Mouse (Mus musculus): ENCODE results near the gene Chic2.

Chic2 gene

DNA sequence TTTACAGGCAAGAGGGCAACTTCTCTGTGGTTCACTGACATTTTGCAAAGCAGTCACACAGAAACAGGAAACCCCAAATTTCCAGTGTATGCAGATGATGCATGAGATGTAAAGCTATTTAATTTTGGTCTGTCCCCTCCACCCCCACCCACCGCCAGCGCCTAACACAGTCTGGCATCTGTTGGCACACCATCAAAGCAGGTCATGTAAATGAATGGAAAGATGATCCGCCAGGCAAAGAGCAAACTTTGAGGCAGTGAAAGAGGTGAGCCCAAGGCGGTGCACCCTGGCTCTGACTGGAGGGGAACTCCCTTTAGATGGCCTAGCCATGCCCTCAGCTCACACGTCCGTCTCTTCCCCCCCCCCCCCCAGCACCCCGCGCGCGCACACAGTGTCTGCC, 22.1 kb upstream of the Chic2 start:
- no peak for DNase-seq

DNA sequence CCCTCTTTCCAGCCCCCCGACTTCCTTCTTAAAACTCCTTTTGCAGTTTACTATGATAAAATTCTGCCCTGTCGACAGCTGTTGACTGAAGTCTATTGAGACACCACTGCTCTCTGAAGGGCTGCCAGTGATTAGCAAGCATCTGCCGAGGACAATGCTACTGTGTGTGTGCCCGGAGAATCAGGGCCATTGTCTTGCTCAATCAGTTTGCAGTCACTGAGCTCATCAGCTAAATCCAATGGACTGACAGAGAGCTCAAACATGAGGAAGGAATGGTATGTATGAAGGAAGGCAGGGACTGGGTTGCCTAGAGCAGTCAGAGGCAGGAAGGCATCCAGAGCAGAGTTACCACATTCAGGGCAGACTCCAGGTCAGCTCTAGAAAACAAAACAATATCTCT, 18.6 kb upstream of the Chic2 start:
- no peak for DNase-seq

DNA sequence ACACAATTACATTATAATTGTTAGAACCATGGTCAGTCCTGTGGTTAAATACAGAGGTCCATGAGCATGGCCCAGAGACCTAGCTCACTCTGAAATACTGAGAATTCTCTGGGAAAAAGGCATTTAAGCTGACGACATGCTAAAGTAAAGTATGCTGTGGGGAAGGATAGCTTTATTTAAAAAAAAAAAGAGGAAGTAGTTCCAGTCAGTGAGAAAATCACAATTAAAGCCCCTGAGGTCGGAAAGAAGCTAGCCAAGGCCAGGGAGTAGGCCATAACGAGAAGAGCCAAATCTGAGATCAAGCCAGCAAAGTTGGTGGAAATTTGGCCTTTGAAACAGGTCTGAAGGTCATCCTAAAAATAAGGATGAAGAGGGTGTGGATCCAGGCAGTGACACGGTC, 6.5 kb upstream of the Chic2 start:
- no peak for DNase-seq

DNA sequence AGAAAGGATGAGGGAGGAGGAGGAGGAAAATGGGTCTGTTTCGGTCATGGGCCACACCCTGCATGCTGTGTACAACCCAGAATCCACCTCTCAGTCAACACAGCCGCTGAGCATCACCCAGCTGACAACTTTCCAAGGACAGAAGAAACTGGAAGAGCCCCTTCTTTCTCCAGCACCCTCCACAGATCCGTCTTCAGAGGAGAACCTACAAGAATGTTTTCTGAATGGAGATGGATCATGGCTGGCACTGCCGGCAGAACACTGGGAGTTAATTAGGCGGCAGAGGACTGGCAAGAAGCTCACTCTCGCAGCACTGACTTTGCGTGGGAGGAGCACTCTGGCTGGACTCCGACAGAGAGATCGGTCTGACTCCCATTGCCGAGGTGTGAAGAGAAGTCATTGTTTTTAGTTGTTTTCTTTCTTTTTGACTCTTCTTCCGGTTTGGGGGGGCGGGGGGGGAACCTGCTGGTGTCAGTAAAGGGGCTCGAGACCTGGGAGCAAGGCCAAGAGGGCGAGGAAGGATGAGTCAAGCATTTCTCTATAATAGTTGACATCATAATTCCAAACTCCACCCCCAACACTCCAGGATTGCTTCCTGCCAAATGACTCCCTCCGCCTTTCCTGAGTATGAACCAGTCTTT, 2.2 kb upstream of the Chic2 start:
- peak; percentile 68 for DNase-seq

DNA sequence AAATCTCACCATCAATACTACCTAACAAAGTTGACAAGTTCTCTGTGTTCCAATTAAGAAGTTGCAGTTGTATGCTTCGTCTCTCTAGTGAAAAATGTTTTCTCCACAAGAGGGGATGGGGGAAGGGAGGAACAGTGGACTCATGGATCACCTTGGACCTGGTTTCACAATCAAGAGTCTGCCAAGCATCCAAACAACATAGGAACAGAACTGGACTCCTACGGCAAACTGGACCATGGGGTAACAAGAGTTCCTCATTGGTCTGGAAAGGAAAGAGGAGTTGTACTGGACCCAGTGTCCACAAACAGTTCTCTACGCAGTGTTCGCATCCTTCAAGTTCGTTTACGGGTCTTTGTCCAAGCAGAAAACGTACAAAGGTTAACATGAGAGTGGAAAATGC, 797 bp upstream of the Chic2 start:
- DNase-seq: no peak

DNA sequence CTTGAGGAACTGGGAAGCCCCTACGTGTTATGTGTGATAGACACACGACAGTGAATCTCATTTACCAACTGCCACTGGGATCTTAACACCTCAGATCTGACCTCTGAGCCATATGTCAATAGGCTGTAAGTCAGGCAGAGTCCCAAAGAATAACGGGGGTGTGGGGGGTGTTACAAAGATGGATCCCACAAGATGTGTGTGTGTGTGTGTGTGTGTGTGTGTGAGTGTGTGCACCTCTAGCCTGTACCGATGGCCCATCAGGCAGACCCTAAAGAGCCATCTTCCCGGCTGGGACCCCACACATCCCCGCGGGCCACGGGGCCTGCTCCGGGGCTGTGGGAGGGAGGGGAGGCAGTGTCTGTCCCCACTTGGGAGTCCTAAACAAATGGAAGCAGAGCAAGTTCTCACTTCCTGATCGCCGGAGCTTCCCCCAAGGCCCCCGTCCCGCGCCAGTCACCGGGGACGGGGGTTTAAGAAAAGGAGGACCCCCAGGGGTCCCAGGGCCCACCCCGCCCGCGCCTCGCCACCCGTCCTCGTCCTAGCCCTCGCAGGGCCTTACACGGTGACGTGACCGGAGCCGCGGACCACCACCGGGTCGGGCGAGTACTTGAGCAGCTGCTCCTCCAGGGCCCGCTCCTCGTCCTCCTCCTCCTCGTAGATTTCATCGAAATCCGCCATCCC, 813 bp downstream of the Chic2 start:
- DNase-seq: no peak

DNA sequence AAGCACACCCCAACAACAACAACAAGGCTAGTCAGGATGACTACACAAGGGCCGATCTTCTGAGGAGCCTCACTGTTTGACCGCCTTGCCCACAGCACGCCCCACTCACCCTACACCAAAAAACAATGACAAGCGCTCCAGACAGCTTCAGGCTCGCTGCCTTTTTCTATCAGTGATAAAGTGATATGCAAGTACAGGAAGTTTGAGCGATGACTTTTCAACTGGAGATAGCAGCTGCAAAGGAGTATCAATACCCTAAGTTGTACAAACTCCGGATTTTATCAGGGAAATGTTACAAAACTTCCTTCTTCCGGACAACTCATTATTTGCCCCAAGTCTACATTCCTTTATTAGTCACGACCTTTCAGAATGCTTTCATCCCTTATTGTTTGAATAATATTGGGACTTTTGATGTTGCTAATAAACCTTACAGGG, 1.5 kb downstream of the Chic2 start:
- no peak for DNase-seq

DNA sequence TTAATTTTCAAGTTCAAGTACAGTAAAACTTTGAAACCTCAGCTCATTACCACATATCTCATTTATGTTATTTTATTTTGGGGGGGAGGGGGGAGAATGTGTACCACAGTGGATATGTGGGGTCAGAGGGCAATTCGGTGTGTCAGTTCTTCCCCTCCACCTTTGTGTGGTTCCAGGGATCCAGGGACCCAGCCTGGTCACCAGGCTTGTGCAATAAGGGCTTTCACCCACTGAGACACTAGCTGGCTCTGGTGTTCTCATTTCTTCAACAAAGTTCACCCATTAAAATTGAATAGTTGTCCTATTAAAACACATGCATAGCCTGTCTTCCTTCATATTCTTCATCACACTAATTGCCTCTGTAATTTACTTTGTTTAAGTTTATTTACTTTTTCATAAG, 5.3 kb downstream of the Chic2 start:
- no peak for DNase-seq

DNA sequence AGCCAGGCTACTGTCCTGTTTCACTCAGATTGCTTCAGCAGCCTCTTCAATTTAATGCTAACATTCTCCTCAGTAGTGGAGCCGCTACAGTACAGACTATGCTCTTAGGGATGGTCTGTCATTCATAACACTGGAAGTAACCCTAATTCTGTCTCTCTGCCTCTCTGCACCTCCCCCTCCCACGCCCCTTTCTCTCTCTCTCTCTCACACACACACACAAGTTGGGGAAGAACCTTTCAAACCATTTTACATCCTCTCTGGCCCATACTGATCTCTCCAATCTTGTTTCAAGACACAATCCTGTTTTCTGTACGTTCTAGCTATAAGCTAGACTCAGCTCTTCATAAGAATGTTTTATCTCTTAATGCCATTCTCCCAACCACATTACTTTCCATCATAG, 9.1 kb downstream of the Chic2 start:
- DNase-seq: no peak

DNA sequence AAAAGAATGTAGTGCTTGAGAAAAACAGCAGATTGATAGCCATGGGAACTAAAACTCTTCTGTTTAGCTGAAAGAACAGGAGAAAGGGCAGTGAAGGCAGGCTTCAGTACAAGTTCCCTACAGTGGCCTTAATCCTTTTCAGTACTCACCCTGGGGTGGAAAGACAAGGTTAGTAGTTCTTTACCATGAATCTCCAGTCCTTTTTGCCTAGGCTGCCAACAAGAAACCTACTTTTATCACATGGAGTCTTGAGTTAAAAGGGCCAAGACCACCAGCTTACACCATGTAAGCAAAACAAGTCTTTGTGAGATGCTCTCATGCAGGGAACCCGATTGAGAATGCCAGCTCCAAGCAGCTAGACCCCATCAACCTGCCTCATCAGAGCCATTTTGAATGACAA, 29.8 kb downstream of the Chic2 start:
- no peak for DNase-seq

DNA sequence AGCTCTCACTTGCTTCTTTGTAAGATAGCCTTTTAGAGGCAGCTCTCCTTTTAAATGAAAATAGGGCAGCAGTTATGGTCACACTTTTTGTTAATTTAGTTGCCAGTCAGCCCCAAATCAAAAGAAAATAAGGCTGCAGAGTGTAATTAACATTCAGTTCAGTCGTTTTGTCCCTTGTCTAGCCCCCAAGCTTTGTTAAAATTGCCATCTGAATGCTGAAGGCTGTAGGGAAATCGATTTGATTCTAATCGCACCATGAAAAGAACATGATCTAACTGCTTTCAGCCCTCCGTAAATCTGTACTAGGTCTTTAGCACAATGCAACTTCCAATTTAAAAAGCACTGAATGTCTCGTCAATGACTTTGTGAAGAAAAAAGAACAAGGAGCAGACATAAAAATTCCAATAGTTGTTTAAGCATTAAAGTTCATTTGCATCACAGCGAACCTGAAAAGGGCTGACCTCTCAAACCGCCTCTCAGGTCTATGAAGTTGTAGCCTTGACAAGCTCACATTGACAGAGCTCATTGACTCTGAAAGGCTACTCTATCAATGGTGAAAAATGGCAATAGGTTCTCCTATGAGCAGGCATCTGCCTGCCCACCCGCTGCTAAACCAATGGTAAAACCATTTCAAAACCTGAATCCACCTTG, 31.7 kb downstream of the Chic2 start:
- DNase-seq: no peak

DNA sequence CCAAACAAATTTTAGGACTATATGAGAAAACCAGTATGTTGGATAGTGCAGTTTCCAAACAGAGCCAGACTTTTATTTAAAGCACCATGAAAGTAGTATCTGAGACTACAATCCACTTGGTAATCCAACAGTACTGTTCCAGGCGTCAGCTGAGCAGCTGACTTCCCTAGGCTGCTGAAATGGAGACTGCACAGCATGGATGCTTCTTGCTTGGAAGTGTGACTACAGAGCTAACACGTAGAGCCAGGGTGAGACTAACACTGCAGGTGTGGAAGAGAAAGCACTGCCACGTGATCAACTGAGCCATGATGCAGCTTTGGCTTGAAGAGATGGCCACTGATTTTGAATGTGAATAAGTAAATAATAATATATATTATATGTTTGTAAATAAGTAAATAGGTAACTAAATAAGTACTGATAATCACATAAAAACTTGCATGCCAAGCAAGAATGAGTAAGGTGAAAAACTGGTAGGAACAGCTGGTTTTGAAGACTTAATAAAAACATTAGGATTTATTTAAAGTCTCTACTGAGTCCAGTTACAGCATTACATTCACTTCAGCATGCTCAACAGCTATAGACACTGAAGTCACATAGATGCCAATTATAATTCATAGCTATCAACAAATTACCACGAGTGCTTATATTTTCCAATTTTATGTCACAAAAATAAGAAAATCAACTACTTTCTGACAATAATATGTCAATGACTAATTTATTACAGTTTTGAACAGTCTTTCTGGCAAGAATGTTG, 32.4 kb downstream of the Chic2 start:
- no peak for DNase-seq

DNA sequence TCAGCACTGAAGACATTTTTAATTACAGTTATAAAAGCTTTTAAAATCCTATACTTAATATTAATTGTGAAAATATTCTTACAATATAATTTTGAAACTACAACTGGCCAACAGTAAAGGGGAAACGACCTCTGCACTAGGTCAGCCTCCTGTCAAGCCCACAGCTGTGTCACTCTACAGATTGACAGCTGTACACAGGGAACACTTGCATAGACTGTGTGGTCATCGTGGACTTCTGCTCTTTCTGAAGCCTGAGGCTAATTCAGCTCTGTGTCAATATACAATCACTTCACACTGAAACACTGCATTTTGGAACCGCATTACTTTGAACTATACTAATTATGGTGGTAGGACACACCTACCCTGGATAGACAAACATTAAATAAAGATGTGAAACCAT, 39.8 kb downstream of the Chic2 start:
- DNase-seq: no peak

DNA sequence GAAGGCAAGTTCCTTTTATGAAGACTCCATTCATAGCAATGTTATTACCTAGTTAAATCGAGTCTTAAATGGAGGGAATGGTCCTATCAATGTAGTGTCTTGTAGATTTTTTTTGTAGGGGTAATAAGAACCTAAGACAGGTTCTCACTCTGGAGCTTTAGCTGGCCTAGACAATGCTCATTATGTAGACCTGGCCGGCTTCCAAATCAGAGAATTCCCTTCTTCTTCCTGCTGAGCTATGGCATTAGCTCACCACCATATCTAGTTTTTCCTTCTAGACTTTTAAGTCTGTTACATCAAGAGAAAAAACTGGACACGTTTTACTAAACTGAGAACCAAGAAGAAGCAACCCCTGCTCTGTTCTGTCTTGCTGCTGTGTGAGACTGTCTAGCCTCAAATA, 42.5 kb downstream of the Chic2 start:
- DNase-seq: peak; percentile 14

DNA sequence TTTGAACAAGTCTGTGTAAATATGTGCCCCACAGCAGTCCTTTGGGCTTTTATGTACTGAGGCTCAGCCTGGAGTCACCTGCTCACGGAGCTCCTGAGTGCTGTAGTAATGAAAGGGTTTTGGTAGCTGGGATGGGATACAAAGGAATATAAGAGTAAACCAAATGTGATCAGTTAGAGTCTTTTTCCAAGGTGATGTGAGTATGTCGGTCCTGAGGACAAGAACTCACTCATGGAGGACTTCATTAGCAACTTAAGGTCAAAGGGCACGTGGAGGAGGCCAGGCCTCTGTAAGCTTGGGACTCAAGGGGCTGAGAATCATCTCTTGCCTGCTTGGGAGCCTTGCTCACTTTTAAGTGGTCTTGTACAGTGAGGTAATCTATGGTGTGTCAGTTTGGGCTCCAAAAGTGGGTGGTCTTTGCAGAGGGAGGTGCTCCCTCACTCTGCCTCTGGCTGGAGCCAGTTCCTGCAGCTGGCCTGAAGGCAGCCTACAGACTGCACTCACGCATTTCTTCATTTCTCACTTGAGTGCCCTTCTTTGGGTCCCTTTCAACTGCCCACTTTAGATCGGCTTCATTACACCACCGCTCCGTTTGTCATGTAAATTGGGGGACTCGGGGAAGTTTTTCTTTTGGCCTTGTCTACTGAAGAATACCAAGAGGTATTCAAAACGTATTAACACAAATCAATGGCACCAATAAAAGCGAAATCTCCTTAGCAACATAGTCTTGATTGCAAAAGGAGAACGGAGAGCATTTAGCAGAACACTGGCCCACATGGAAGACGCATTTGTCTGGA, 45.7 kb downstream of the Chic2 start:
- no peak for DNase-seq

DNA sequence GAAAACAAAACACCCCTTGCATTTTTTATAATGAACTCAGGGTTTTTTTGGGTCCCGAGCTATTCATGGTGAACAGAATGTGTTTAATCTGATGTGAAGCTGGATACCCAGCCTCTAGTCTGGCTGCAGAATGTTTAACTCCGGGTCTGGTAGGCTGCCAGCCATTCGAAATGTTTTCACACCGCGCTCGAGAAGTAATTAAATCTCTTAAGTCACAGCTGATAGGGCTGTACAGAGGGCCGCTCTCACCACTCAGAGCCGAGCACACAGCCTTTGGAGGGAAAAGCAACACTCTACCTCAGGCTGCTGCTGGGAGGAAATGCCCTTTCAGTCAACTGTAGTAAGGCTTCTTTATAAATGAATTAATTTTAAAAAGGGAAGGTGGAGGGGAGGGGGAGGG, 49.6 kb downstream of the Chic2 start:
- peak; percentile 48 for DNase-seq

DNA sequence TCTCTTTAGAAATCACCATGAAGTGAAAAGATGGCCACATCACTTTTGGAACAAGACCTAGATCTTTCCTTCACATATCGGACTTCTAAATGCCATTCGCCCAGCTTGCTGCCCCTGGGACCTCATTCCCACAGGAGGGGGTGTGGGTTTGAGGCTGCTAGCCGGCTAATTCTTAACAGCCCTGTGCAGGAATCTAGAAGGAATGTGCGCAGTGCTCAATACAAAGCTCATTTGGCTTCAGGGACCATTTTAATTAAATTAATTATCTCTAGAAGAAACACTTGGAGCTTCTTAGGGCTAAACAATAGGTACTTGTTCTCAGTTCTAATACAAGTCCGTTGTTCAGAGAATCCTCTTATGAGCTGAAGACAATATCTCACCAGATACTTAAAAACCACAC, 60.5 kb downstream of the Chic2 start:
- DNase-seq: no peak

DNA sequence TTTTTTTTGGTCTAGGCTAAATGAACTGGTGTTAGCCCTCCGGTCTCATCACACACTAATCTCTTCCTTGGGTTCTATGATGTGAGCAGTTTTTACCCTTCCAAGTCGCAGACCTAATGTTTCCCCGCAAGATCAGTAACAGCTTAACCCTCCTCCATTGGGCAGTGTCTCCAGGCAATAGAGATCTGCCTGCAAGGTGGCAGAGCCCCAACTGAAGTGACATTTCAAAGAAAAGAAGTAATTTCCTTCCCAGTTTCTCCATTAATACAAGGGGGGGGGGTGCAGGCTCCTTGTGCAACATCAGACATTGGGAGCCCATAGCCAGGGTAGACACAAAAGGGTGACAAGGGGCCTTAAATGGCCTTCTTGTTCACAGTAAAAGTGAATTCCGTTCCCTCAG, 64.0 kb downstream of the Chic2 start:
- DNase-seq: no peak

DNA sequence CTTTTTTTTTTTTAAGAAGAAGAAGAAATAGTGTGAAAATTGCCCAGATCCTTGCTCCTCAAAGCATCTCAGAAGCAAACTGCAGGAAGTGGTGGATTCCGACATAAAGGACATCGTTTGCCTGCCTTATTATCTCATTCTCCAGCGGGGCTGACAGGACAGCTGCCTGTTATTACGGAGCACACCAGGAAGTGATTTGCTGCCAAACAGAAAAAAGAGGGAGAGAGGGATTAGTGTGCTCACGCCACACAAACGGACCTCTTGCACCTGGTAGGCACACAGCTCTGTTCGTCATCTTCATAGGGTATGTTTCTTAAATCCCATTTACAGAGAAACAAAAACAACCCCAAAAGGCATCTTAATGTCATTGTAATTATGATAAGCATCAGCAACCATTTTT, 64.4 kb downstream of the Chic2 start:
- no peak for DNase-seq

DNA sequence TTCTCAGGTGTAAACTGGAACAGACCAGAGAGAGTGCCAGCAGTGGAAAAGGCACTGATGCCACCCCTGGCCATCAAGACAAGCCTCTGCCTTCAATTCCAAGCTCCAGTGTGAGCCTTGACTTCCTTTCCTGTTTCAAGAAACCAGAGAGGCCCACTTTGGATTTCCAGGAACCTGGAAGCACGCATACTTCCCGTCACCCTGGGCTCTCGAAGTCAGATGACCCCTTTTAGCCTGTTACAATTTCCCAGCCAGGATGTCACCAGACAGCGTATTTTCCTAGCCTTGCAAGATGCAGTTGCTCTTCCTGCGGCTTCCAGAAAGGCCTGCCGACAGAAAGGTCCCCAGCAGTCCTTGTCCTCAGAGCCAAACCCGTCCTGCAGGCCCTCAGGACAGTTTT, 65.0 kb downstream of the Chic2 start:
- peak; percentile 25 for DNase-seq

DNA sequence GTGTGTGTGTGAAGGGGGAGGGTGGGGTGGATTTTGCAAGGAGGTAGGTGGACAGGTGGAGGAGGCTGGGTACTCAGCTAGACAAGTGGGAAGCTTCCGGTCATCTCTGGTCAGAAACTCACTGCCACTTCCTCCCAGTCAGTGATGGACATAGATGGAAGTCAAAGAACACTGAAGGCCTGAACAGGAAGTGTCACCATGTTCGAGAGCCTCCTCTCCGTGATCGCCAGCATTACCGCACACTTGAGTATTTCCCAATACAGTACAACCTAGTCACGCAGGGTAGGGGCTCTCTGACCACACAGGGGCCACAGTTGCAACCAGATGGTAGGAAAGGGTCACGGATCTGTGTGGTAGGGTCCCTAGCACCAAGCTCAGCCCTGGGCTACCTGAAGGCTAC, 69.1 kb downstream of the Chic2 start:
- no peak for DNase-seq

DNA sequence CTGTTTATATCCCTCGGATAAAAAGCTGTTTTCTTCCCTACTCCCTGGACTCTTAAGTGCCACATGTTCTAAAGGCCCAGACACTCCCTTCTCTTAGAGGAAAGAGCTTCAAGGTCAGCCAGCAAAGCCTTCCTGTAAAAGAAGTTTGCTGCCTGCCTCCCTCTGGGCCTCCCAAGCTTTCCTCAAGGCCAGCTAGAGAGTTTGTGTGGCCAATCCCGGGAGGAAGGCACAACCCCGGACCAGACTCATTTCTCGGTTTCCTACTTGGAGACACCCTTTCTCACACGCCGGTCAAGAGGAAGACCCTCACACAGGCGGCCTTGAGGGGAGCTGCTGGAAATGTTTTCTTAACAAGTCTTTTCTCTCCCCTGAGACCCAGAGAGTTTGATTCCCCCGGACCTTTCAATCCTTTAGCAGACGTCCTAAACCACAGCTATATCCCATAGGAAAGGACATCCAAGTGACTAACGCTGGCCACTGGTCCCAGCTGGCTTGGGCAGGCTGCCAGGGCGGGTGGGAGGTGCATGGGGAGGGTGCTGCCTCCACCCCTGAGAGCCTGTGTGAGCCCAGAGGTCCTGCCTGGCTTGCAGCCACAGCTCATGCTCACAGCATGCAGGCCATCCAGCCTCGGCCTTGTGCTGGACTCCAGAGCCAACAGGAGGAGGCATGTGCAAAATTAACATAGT, 69.7 kb downstream of the Chic2 start:
- peak; percentile 88 for DNase-seq
